Mouse (Mus musculus) CH12.LX (cell line): ENCODE data around the gene 4930402H24Rik. TPM values are rescaled to one million over a fixed set of nuclear protein-coding genes. Genes with fewer than 3 reads are reported as not detected.

Source experiments
- DNase-seq: peaks from one replicate; pipeline ENCODE4 v3.0.0-alpha.2; 2013; ENCODE audit errors: extremely low read depth
- H3K27ac ChIP-seq: 2 replicates; pipeline ENCODE4 v1.5.1; 2012; ENCODE audit warnings: low read depth, mild to moderate bottlenecking, control low read depth, moderate library complexity; ENCODE audit not compliant: insufficient read depth
- H3K27me3 ChIP-seq: replicated peaks from 2 replicates; pipeline ENCODE3; 2012; ENCODE audit warnings: inconsistent platforms
- H3K36me3 ChIP-seq, 2 experiments: replicated peaks in 1 of 2; 2 replicates each; pipeline versions ENCODE3 to v1.6.1; 2012; ENCODE audit warnings: inconsistent platforms in 1 of 2, low read length in 1 of 2, mild to moderate bottlenecking in 1 of 2, mixed read lengths in 1 of 2, moderate library complexity in 1 of 2; ENCODE audit not compliant: control insufficient read depth in 1 of 2, insufficient read depth in 1 of 2
- H3K4me1 ChIP-seq, 2 experiments: 2 replicates each; pipeline ENCODE4 v1.6.1; 2012; ENCODE audit warnings: inconsistent platforms in 1 of 2, moderate library complexity in 1 of 2; ENCODE audit not compliant: insufficient read depth in 2 of 2, control insufficient read depth in 1 of 2
- H3K4me2 ChIP-seq: 2 replicates; pipeline ENCODE4 v1.6.1; 2012; ENCODE audit warnings: low read depth, mild to moderate bottlenecking, control low read depth; ENCODE audit not compliant: poor library complexity, insufficient read depth, severe bottlenecking
- H3K4me3 ChIP-seq, 3 experiments: fragments of 150-350 bp in 1 of 3; sonication (generic) in 1 of 3; replicated peaks in 1 of 3; 2 replicates each; pipeline versions ENCODE3 to v1.5.1; 2011 to 2012; ENCODE audit warnings: low read depth in 2 of 3, low read length in 2 of 3, mild to moderate bottlenecking in 2 of 3, moderate library complexity in 2 of 3, control low read depth in 1 of 3, improper control_type of control experiment in 1 of 3, inconsistent platforms in 1 of 3, mixed read lengths in 1 of 3; ENCODE audit not compliant: poor library complexity in 1 of 3
- H3K79me2 ChIP-seq: replicated peaks from 2 replicates; pipeline ENCODE4 v1.6.1; 2012; ENCODE audit warnings: mild to moderate bottlenecking, moderate library complexity; ENCODE audit not compliant: control insufficient read depth, poor library complexity, insufficient read depth, severe bottlenecking; ENCODE audit errors: extremely low read depth
- H3K9ac ChIP-seq: 2 replicates; pipeline ENCODE4 v1.6.1; 2012; ENCODE audit warnings: low read depth, mild to moderate bottlenecking, control low read depth, moderate library complexity; ENCODE audit not compliant: insufficient read depth
- H3K9me3 ChIP-seq: replicated peaks from 2 replicates; pipeline ENCODE3; 2012; ENCODE audit warnings: low read length, inconsistent platforms, mixed read lengths
- BHLHE40 ChIP-seq: IDR thresholded peaks from 2 replicates; pipeline ENCODE4 v1.6.1; 2011; ENCODE audit warnings: mild to moderate bottlenecking, low read depth, low read length, improper control_type of control experiment
- CHD1 ChIP-seq: IDR thresholded peaks from 2 replicates; pipeline ENCODE4 v1.6.1; 2012; ENCODE audit warnings: low read depth, low read length, improper control_type of control experiment, inconsistent platforms
- EP300 ChIP-seq: IDR thresholded peaks from 2 replicates; pipeline ENCODE4 v1.6.1; 2011; ENCODE audit warnings: low read length, improper control_type of control experiment
- JUND ChIP-seq: conservative IDR thresholded peaks from 2 replicates; pipeline ENCODE4 v1.6.1; 2011; ENCODE audit warnings: low read depth, low read length, improper control_type of control experiment
- RCOR1 ChIP-seq: conservative IDR thresholded peaks from 2 replicates; pipeline ENCODE4 v1.6.1; 2012; ENCODE audit warnings: low read depth, mild to moderate bottlenecking, inconsistent platforms, low read length, improper control_type of control experiment
- SIN3A ChIP-seq: IDR thresholded peaks from 2 replicates; pipeline ENCODE4 v1.6.1; 2012; ENCODE audit warnings: low read length, improper control_type of control experiment, inconsistent platforms
- TCF12 ChIP-seq: IDR thresholded peaks from 2 replicates; pipeline ENCODE4 v1.6.1; 2014; ENCODE audit warnings: low read depth, mild to moderate bottlenecking, inconsistent platforms, low read length, improper control_type of control experiment
- UBTF ChIP-seq: IDR thresholded peaks from 2 replicates; pipeline ENCODE4 v1.6.1; 2012; ENCODE audit warnings: low read depth, mild to moderate bottlenecking, inconsistent platforms, low read length, improper control_type of control experiment, moderate library complexity
- USF2 ChIP-seq: conservative IDR thresholded peaks from 2 replicates; pipeline ENCODE4 v1.6.1; 2011; ENCODE audit warnings: low read depth, low read length, improper control_type of control experiment
- ZKSCAN1 ChIP-seq: IDR thresholded peaks from 2 replicates; pipeline ENCODE4 v1.6.1; 2012; ENCODE audit warnings: low read depth, inconsistent platforms, low read length, improper control_type of control experiment, borderline replicate concordance
- ZMIZ1 ChIP-seq: IDR thresholded peaks from 2 replicates; pipeline ENCODE4 v1.6.1; 2012; ENCODE audit warnings: low read depth, mild to moderate bottlenecking, inconsistent platforms, low read length, improper control_type of control experiment
- ZNF384 ChIP-seq: IDR thresholded peaks from 2 replicates; pipeline ENCODE4 v1.6.1; 2012; ENCODE audit warnings: low read depth, low read length, improper control_type of control experiment, inconsistent platforms
- dilution Hi-C: fragments of 300-500 bp; cut with MboI; formaldehyde crosslinking; loops from 2 replicates; pipeline ENCODE4 v1.14.3; 2020; ENCODE audit warnings: low sequenced_read_pairs; ENCODE audit not compliant: extremely low pct_unique_long_range_greater_than_20kb, extremely low pct_ligation_motif_present
- in situ Hi-C: fragments of 300-500 bp; cut with MboI; formaldehyde crosslinking; loops from 3 replicates; pipeline ENCODE4 v1.14.3; 2019; ENCODE audit warnings: low sequenced_read_pairs, low pct_ligation_motif_present, low pct_unique_long_range_greater_than_20kb, mixed read lengths
- polyA plus RNA-seq: library from polyadenylated mRNA; unstranded; fragments of >175 nt; gene quantifications from 2 replicates; pipeline ENCODE4 v1.2.1, GENCODE M21; 2012; ENCODE audit warnings: low read depth; ENCODE audit not compliant: insufficient read length
- total RNA-seq, 2 experiments: library from RNA; depleted of rRNA; stranded (reverse); fragments of 300-350 nt in 1 of 2; fragments of >200 nt in 1 of 2; gene quantifications; 2 replicates each; pipeline ENCODE4 v1.2.3; 2012 to 2014

The 4930402H24Rik gene
- total and polyA plus RNA-seq, 3 experiments = 4.2 to 4.8 (median 4.2) TPM

- TF ChIP-seq ZNF384 (no peak), RCOR1 (no peak), USF2 (no peak), SIN3A (peak; percentile 82), JUND (no peak), TCF12 (peak; percentile 45; the same call in 1 of the 2 replicates), ZMIZ1 (peak; percentile 74; the same call in 1 of the 2 replicates), ZKSCAN1 (no peak)
Measured at GRCm38 (mm10) chr2:130664102-130664701, 242.0 kb downstream of the 4930402H24Rik start, which contains the start of gene Ddrgk1 (continued).

GRCm38 (mm10) chr2:130663342-130663741 lies 242.9 kb downstream of the 4930402H24Rik start:
- Histone ChIP-seq H3K4me3 (peak overlapping the region; percentile 66 to 69 (median 68)), H3K27me3 (no peaks in the 10 kb centered on the region), H3K9me3 (no peaks in the 10 kb centered on the region), H3K27ac (no peak overlapping the region), H3K36me3 (peaks cover 24 to 41% of the 10 kb centered on the region in 2 experiments), H3K79me2 (peaks cover 11% of the 10 kb centered on the region), H3K4me1 (peaks cover 3 to 38% of the 10 kb centered on the region in 2 experiments; a peak in 3 of 4 replicates), H3K4me2 (peak overlapping the region; percentile 88), H3K9ac (peak overlapping the region; percentile 78)
- no peak for TF ChIP-seq JUND
- TF ChIP-seq EP300 = no peak
- TF ChIP-seq UBTF = no peak
- no peak for TF ChIP-seq RCOR1
- TF ChIP-seq CHD1 = no peak
- no peak for DNase-seq
- in situ Hi-C loops = no loop called here
- dilution Hi-C loops = no loop called here

- H3K4me1 ChIP-seq = peaks cover 3 to 23% of the 10 kb centered on the region in 2 experiments; a peak in 3 of 4 replicates
- H3K9ac ChIP-seq = no peak overlapping the region
- in situ Hi-C loops (no loop called here), dilution Hi-C loops (no loop called here)
- no peaks in the 10 kb centered on the region for H3K27me3 ChIP-seq
- no peak overlapping the region for H3K4me3 ChIP-seq
- H3K79me2 ChIP-seq = peaks cover 4% of the 10 kb centered on the region
- no peak overlapping the region for H3K4me2 ChIP-seq
- DNase-seq = no peak
- no peak overlapping the region for H3K27ac ChIP-seq
- peaks cover 63 to 88% of the 10 kb centered on the region in 2 experiments for H3K36me3 ChIP-seq
- no peaks in the 10 kb centered on the region for H3K9me3 ChIP-seq
- TF ChIP-seq SIN3A = no peak
- no peak for TF ChIP-seq BHLHE40
Measured at GRCm38 (mm10) chr2:130658530-130658929, 247.7 kb downstream of the 4930402H24Rik start.
